Mouse (Mus musculus): ENCODE data around the gene Eef1a1. TPM values are rescaled to one million over a fixed set of nuclear protein-coding genes. Genes with fewer than 3 reads are reported as not detected.
"Not testable (repeated sequence)": the region's sequence is repeated elsewhere in the genome, so short reads cannot be mapped to it uniquely, and the experiment has no call there.

Eef1a1 gene
- polyA plus RNA-seq, 1 experiment from 2014 or later = 4,522 TPM

- Histone ChIP-seq H3K36me3 (ENCODE audit: control insufficient read depth, insufficient read depth, low read length) (no peaks in the 10 kb centered on the region), H3K9ac (ENCODE audit: low read length) (peak overlapping the region; percentile 43), H3K4me1 (replicated peaks; ENCODE audit: control insufficient read depth, insufficient read depth, low read length) (0 out of 2 replicates have a peak, but pooled peaks cover 2% of the 10 kb centered on the region), H3K27me3 (ENCODE audit: control insufficient read depth, insufficient read depth, low read length) (no peaks in the 10 kb centered on the region), H3K9me3 (ENCODE audit: control insufficient read depth, low read length) (no peaks in the 10 kb centered on the region), H3K4me3 (ENCODE audit: low read depth, low read length) (peak overlapping the region; percentile 41), H3K4me2 (ENCODE audit: low read depth, low read length, severe bottlenecking) (peak overlapping the region; percentile 61), H3K27ac (ENCODE audit: low read depth, low read length) (peak overlapping the region; percentile 64)
- peak; percentile 87 for DNase-seq (ENCODE audit: low spot score)
- peak; percentile 72 for ATAC-seq (replicated peaks; ENCODE audit: low FRiP score)
- WGBS = under 1% methylated on average over 24 of the region's 24 CpGs
These were observed 38.4 kb upstream of the Eef1a1 start for GRCm38 (mm10) chr9:78527301-78527761.

GRCm38 (mm10) chr9:78526206-78526605 lies 37.3 kb upstream of the Eef1a1 start:
- Histone ChIP-seq H3K9me3 (ENCODE audit: control insufficient read depth, low read length) (no peaks in the 10 kb centered on the region), H3K27me3 (ENCODE audit: control insufficient read depth, insufficient read depth, low read length) (no peaks in the 10 kb centered on the region), H3K9ac (ENCODE audit: low read length) (no peak overlapping the region), H3K4me1 (replicated peaks; ENCODE audit: control insufficient read depth, insufficient read depth, low read length) (0 out of 2 replicates have a peak, but pooled peaks cover 6% of the 10 kb centered on the region), H3K4me3 (ENCODE audit: low read depth, low read length) (no peak overlapping the region), H3K36me3 (ENCODE audit: control insufficient read depth, insufficient read depth, low read length) (no peaks in the 10 kb centered on the region), H3K4me2 (ENCODE audit: low read depth, low read length, severe bottlenecking) (no peak overlapping the region), H3K27ac (ENCODE audit: low read depth, low read length) (no peak overlapping the region)
- WGBS = 93% methylated on average over 2 of the region's 2 CpGs
- no peak for DNase-seq (ENCODE audit: low spot score)
- ATAC-seq (replicated peaks; ENCODE audit: low FRiP score) = no peak

GRCm38 (mm10) chr9:78525451-78526135 lies 36.6 kb upstream of the Eef1a1 start:
- H3K4me3 ChIP-seq (ENCODE audit: low read depth, low read length) = no peak overlapping the region
- 0 out of 2 replicates have a peak, but pooled peaks cover 6% of the 10 kb centered on the region for H3K4me1 ChIP-seq (replicated peaks; ENCODE audit: control insufficient read depth, insufficient read depth, low read length)
- H3K4me2 ChIP-seq (ENCODE audit: low read depth, low read length, severe bottlenecking) = no peak overlapping the region
- DNase-seq (ENCODE audit: low spot score) = no peak
- no peaks in the 10 kb centered on the region for H3K9me3 ChIP-seq (ENCODE audit: control insufficient read depth, low read length)
- ATAC-seq (replicated peaks; ENCODE audit: low FRiP score) = no peak
- WGBS = 91% methylated on average over 17 of the region's 17 CpGs
- no peak overlapping the region for H3K27ac ChIP-seq (ENCODE audit: low read depth, low read length)
- no peaks in the 10 kb centered on the region for H3K27me3 ChIP-seq (ENCODE audit: control insufficient read depth, insufficient read depth, low read length)
- no peaks in the 10 kb centered on the region for H3K36me3 ChIP-seq (ENCODE audit: control insufficient read depth, insufficient read depth, low read length)
- no peak overlapping the region for H3K9ac ChIP-seq (ENCODE audit: low read length)

- Histone ChIP-seq H3K4me1 (replicated peaks; ENCODE audit: control insufficient read depth, insufficient read depth, low read length) (0 out of 2 replicates have a peak, but pooled peaks cover 4% of the 10 kb centered on the region), H3K4me3 (ENCODE audit: low read depth, low read length) (peak overlapping the region; percentile 60), H3K9ac (ENCODE audit: low read length) (peak overlapping the region; percentile 80), H3K27me3 (ENCODE audit: control insufficient read depth, insufficient read depth, low read length) (no peaks in the 10 kb centered on the region), H3K27ac (ENCODE audit: low read depth, low read length) (peak overlapping the region; percentile 95; the same call in 1 of the 2 replicates), H3K36me3 (ENCODE audit: control insufficient read depth, insufficient read depth, low read length) (no peaks in the 10 kb centered on the region), H3K4me2 (ENCODE audit: low read depth, low read length, severe bottlenecking) (peak overlapping the region; percentile 60), H3K9me3 (ENCODE audit: control insufficient read depth, low read length) (no peaks in the 10 kb centered on the region)
- ATAC-seq (replicated peaks; ENCODE audit: low FRiP score) = peak; percentile 6; the same call in 1 of the 2 replicates
- WGBS = 24% methylated on average over 14 of the region's 14 CpGs
- peak; percentile 68 for DNase-seq (ENCODE audit: low spot score)
These were observed 32.7 kb upstream of the Eef1a1 start for GRCm38 (mm10) chr9:78521689-78522088.

- 2% methylated on average over 40 of the region's 40 CpGs for WGBS
- DNase-seq (ENCODE audit: low spot score) = peak; percentile 71
- Histone ChIP-seq H3K27ac (ENCODE audit: low read depth, low read length) (peak overlapping the region; percentile 95), H3K4me3 (ENCODE audit: low read depth, low read length) (peak overlapping the region; percentile 60), H3K9me3 (ENCODE audit: control insufficient read depth, low read length) (no peaks in the 10 kb centered on the region), H3K4me2 (ENCODE audit: low read depth, low read length, severe bottlenecking) (peak overlapping the region; percentile 60), H3K27me3 (ENCODE audit: control insufficient read depth, insufficient read depth, low read length) (no peaks in the 10 kb centered on the region), H3K9ac (ENCODE audit: low read length) (peak overlapping the region; percentile 80), H3K4me1 (replicated peaks; ENCODE audit: control insufficient read depth, insufficient read depth, low read length) (0 out of 2 replicates have a peak, but pooled peaks cover 4% of the 10 kb centered on the region), H3K36me3 (ENCODE audit: control insufficient read depth, insufficient read depth, low read length) (no peaks in the 10 kb centered on the region)
- peak; percentile 81 for ATAC-seq (replicated peaks; ENCODE audit: low FRiP score)
These were observed 32.0 kb upstream of the Eef1a1 start for GRCm38 (mm10) chr9:78520780-78521601.

GRCm38 (mm10) chr9:78520127-78520779 lies 31.3 kb upstream of the Eef1a1 start:
- Histone ChIP-seq H3K36me3 (ENCODE audit: control insufficient read depth, insufficient read depth, low read length) (no peaks in the 10 kb centered on the region), H3K4me1 (replicated peaks; ENCODE audit: control insufficient read depth, insufficient read depth, low read length) (0 out of 2 replicates have a peak, but pooled peaks cover 4% of the 10 kb centered on the region), H3K4me3 (ENCODE audit: low read depth, low read length) (peak overlapping the region; percentile 60), H3K27ac (ENCODE audit: low read depth, low read length) (peak overlapping the region; percentile 95), H3K9ac (ENCODE audit: low read length) (peak overlapping the region; percentile 80), H3K27me3 (ENCODE audit: control insufficient read depth, insufficient read depth, low read length) (no peaks in the 10 kb centered on the region), H3K9me3 (ENCODE audit: control insufficient read depth, low read length) (no peaks in the 10 kb centered on the region), H3K4me2 (ENCODE audit: low read depth, low read length, severe bottlenecking) (peak overlapping the region; percentile 60)
- ATAC-seq (replicated peaks; ENCODE audit: low FRiP score) = peak; percentile 92
- under 1% methylated on average over 15 of the region's 15 CpGs for WGBS
- DNase-seq (ENCODE audit: low spot score) = peak; percentile 89

GRCm38 (mm10) chr9:78517237-78517636 lies 28.3 kb upstream of the Eef1a1 start:
- DNase-seq (ENCODE audit: low spot score); H3K27ac ChIP-seq (ENCODE audit: low read depth, low read length); H3K4me3 ChIP-seq (ENCODE audit: low read depth, low read length); H3K36me3 ChIP-seq (ENCODE audit: control insufficient read depth, insufficient read depth, low read length); ATAC-seq (replicated peaks; ENCODE audit: low FRiP score); H3K9ac ChIP-seq (ENCODE audit: low read length); H3K9me3 ChIP-seq (ENCODE audit: control insufficient read depth, low read length); H3K27me3 ChIP-seq (ENCODE audit: control insufficient read depth, insufficient read depth, low read length); H3K4me2 ChIP-seq (ENCODE audit: low read depth, low read length, severe bottlenecking); H3K4me1 ChIP-seq (replicated peaks; ENCODE audit: control insufficient read depth, insufficient read depth, low read length): not testable (repeated sequence)
- WGBS = 63% methylated on average over 3 of the region's 3 CpGs

- Histone ChIP-seq H3K27me3 (ENCODE audit: control insufficient read depth, insufficient read depth, low read length) (no peaks in the 10 kb centered on the region), H3K9ac (ENCODE audit: low read length) (no peak overlapping the region), H3K4me1 (replicated peaks; ENCODE audit: control insufficient read depth, insufficient read depth, low read length) (no peaks in the 10 kb centered on the region), H3K4me2 (ENCODE audit: low read depth, low read length, severe bottlenecking) (no peak overlapping the region), H3K27ac (ENCODE audit: low read depth, low read length) (no peak overlapping the region), H3K9me3 (ENCODE audit: control insufficient read depth, low read length) (no peaks in the 10 kb centered on the region), H3K36me3 (ENCODE audit: control insufficient read depth, insufficient read depth, low read length) (no peaks in the 10 kb centered on the region), H3K4me3 (ENCODE audit: low read depth, low read length) (no peak overlapping the region)
- 82% methylated on average over 3 of the region's 3 CpGs for WGBS
- ATAC-seq (replicated peaks; ENCODE audit: low FRiP score) (no peak), DNase-seq (ENCODE audit: low spot score) (no peak)
These were observed 27.2 kb upstream of the Eef1a1 start for GRCm38 (mm10) chr9:78516125-78516524.
